Mouse (Mus musculus) CD4-positive, CD25-positive, alpha-beta regulatory T cell, adult 2 months (primary cell): ENCODE measurements around the gene Nek9.
A peak's percentile ranks its signal among the peaks of the same experiment; 100 is the strongest.

Experiments used
- DNase-seq: peaks from one replicate; pipeline ENCODE4 v3.0.0-alpha.2; 2012; ENCODE audit warnings: low read depth, low spot score

Nek9 gene

DNA sequence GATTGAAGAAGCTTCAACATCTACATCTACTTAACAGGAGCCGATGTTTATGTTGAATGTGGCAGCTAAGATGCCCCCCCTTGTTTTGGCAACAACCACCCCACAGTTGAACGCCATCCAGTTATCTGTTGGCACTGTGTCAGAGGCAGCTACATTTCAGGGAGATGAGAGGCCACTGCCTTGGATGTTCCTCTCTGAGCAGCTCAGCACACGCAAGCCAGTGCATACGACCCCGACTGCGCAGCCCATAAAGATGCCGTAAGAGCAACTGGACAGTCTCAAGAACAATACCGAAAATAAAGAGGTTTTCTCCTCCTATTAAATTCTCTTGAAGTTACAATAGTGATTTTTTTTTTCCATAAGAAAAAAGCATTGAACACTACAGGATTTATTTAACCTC, 74.6 kb downstream of the Nek9 start:
- DNase-seq, result no peak

DNA sequence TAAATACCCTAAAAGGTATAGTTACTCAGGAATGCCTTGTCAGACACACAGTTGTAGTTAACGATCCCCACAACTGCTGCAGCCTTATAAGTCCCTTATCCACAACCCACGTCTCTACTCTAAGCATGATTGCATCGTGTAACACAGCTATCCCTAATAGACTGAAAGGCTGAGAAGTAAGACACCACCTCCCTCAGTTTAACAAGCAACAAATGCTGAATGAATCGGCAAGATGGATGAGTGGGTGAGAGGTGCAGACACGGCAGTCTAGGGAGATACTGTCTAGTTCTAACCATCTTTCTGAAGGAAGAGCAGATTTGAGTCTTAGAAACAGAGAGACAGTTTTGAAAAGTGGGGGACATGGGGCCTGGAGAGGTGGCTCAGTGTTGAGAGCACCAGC, 76.0 kb downstream of the Nek9 start:
- no peak for DNase-seq

DNA sequence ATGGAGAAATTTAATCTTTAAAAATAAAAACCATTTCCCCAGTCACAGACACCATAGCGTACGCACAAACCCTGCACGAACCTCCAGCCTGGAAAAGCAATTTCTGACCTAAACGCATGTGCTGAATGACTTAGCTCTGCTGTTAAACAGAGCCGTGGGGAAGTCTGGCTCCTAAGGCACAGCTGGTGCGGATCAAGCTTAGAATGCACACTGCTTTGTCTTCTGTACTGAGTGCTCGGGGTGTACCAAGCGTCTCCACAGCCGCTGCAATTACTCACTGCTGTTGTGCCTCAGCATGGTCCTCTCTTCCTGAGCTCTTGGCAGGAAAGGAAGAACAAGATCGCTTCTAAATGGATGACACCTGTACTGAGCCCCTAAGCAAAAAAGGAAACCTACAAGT, 76.7 kb downstream of the Nek9 start:
- DNase-seq, result no peak

DNA sequence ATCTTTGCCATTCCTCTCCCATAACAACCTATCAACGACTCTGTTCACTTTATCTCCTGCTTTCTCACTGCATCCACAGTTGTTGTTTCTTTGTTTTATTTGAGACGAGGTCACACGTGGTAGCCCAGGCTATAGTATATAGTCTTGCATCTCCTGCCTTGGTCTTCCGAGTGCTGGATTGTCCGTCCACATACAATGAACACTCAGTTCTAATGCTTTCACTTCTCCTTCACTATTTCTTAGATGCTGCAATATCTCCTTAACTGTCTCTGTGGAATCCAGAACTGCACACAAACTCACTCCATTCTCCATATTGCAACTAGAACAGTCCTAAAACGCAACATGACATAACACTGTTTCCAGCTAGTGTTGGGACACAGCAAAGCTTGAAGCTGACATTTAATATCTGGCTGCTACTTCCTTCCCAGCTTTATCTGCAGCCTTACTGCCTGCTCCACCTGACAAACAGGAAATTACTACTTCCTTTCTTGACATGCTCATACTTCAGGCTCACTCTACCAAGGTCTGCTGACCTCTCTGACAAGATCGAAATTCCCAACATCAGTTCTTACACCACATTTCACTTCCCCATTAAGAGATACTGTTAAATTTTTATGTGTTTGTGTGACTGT, 82.0 kb downstream of the Nek9 start:
- peak; percentile 56 for DNase-seq

DNA sequence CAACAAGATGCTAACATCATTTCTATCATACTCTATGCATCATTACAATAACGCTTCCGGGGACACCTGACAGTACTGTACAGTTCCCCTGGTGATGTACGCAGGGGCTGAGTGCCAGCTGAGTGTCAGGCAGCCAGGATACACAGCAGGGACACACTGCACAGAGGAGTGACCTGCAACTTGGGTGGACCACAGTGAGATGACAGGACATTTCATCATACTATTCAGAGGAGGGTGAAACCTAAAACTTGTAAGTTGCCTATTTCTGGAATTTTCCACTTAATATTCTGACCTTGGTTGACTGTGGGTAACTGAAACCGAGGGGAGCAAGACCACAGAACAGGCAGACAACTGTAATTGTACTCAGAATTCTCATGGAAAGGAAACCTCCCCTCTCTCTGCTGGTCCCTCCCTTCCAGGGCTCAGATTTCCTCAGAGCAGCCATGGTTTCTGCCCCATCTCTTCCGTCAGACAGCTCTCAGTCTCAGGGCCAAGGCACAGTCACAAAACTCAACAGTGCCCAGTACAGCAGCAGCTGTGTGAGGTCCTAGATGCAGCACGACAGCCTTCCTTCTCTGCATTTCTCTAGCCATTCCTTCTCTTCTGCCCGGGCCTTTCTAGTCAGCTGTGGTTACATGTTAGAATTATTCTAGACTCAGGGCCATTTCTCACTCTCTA, 82.9 kb downstream of the Nek9 start:
- no peak for DNase-seq

DNA sequence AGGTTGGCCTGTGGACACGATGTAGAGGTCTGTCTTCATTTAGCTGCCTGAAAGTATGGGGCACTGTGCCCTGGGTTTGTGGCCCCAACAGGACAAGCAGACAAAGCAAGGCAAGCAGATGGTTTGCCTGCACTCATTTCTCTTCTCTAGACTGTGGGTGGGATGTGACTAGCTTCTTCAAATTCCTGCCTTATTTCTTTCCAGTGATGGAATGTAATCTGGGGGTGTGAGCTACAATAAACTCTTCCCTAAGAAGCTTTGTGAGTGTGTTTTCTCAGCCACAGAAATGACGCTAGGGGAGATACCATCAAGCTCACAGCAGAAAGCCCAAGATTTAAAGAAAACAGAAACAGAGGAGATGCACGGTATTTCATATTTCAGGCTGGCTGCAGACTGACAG, 87.1 kb downstream of the Nek9 start:
- DNase-seq, result no peak
